Mouse (Mus musculus) limb, embryonic 15.5 days (tissue): ENCODE data around the gene Rasa3. TPM values are rescaled to one million over a fixed set of nuclear protein-coding genes. Genes with fewer than 3 reads are reported as not detected.

Source experiments
- ATAC-seq: fragments of 200-750 bp; cut with Nextera tagmentation; 2 replicates; pipeline ENCODE4 v1.8.0; 2017; ENCODE audit warnings: low read depth, moderate TSS enrichment; ENCODE audit not compliant: insufficient number of reproducible peaks, low FRiP score, low TSS enrichment
- H3K27ac ChIP-seq: fragments of 300-500 bp; sonication (generic); 2 replicates; pipeline ENCODE4 v1.5.1; 2015; ENCODE audit warnings: moderate library complexity, mild to moderate bottlenecking, inconsistent platforms
- H3K27me3 ChIP-seq: fragments of 300-500 bp; sonication (generic); 2 replicates; pipeline ENCODE4 v1.6.1; 2015; ENCODE audit warnings: inconsistent platforms
- H3K36me3 ChIP-seq: fragments of 300-500 bp; sonication (generic); 2 replicates; pipeline ENCODE4 v1.6.1; 2015; ENCODE audit warnings: inconsistent platforms
- H3K4me1 ChIP-seq: fragments of 300-500 bp; sonication (generic); 2 replicates; pipeline ENCODE4 v1.6.1; 2015; ENCODE audit warnings: inconsistent platforms
- H3K4me2 ChIP-seq: fragments of 300-500 bp; sonication (generic); 2 replicates; pipeline ENCODE4 v1.6.1; 2015; ENCODE audit warnings: mild to moderate bottlenecking, inconsistent platforms
- H3K4me3 ChIP-seq: fragments of 300-500 bp; sonication (generic); 2 replicates; pipeline ENCODE4 v1.5.1; 2015; ENCODE audit warnings: mild to moderate bottlenecking, inconsistent platforms
- H3K9ac ChIP-seq: fragments of 300-500 bp; sonication (generic); 2 replicates; pipeline ENCODE4 v1.6.1; 2015; ENCODE audit warnings: inconsistent platforms
- H3K9me3 ChIP-seq: fragments of 300-500 bp; sonication (generic); 2 replicates; pipeline ENCODE4 v1.6.1; 2016; ENCODE audit warnings: inconsistent platforms
- WGBS: fragments of 180-500 bp; shearing (Covaris S2); methylation state at CpG from one replicate; pipeline ENCODE4 v1.1.7; 2015; 5-methylcytosine and 5-hydroxymethylcytosine counted together
- polyA plus RNA-seq: library from polyadenylated mRNA; unstranded; fragments of >200 nt; fragmentation: Nextera tagmentation; extraction: Ambion mirVana; gene quantifications from 2 replicates; pipeline ENCODE4 v1.2.1, GENCODE M21; 2015

The Rasa3 gene
- polyA plus RNA-seq, 1 experiment from 2014 or later = 32.3 TPM

DNA sequence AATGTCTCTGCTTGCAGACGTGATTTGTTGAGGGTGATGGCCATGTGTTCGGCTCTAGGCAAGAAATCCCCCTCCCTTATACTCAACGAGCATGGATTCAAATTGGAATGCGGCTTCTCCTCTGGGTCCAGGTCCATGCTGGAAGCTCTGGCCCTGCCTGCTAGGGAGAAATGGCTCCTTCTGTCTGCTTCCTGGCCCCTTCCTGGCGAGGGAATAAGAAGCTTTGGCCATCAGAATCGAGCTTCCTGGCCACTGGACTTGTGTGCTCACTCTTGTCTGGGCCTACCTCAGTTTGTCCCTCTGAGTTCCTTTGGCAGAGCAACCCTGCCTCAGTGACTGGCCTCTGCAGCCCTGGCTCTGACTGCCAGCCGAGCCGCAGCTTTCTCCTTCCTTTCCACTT lies 19.8 kb upstream of the Rasa3 start:
- H3K4me2 ChIP-seq = no peak overlapping the region
- 0 out of 2 replicates have a peak, but pooled peaks cover 3% of the 10 kb centered on the region for H3K27me3 ChIP-seq
- H3K36me3 ChIP-seq = no peaks in the 10 kb centered on the region
- H3K27ac ChIP-seq = no peak overlapping the region
- H3K9ac ChIP-seq = no peak overlapping the region
- no peaks in the 10 kb centered on the region for H3K4me1 ChIP-seq
- no peak for ATAC-seq
- WGBS = 67% methylated on average over 8 of the region's 8 CpGs
- no peak overlapping the region for H3K4me3 ChIP-seq
- no peaks in the 10 kb centered on the region for H3K9me3 ChIP-seq

DNA sequence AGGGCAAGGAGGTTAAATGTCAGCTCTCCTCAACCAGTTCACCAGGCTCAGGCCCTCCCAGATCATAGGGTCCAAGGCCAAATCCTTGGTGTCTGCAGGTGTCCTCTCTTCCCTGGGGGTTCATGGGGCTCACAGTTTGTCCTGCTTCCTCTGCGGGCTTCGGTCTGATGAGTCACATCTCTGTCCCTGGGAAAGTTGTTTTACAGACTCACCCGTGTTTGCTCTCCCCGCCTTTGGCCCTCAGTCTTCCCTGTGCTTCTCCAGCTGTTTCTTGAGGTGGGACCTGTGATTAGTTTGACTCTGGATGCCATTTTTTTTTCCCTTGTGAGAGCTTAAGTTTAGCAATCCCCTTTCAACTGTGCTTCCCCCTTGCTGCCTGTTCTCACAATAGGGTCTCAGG lies 18.8 kb upstream of the Rasa3 start:
- no peaks in the 10 kb centered on the region for H3K4me1 ChIP-seq
- H3K36me3 ChIP-seq = no peaks in the 10 kb centered on the region
- H3K4me2 ChIP-seq = no peak overlapping the region
- no peaks in the 10 kb centered on the region for H3K9me3 ChIP-seq
- no peak overlapping the region for H3K9ac ChIP-seq
- H3K27ac ChIP-seq = no peak overlapping the region
- H3K4me3 ChIP-seq = no peak overlapping the region
- H3K27me3 ChIP-seq = 0 out of 2 replicates have a peak, but pooled peaks cover 3% of the 10 kb centered on the region
- WGBS = 75% methylated on average over 4 of the region's 4 CpGs
- ATAC-seq = no peak

DNA sequence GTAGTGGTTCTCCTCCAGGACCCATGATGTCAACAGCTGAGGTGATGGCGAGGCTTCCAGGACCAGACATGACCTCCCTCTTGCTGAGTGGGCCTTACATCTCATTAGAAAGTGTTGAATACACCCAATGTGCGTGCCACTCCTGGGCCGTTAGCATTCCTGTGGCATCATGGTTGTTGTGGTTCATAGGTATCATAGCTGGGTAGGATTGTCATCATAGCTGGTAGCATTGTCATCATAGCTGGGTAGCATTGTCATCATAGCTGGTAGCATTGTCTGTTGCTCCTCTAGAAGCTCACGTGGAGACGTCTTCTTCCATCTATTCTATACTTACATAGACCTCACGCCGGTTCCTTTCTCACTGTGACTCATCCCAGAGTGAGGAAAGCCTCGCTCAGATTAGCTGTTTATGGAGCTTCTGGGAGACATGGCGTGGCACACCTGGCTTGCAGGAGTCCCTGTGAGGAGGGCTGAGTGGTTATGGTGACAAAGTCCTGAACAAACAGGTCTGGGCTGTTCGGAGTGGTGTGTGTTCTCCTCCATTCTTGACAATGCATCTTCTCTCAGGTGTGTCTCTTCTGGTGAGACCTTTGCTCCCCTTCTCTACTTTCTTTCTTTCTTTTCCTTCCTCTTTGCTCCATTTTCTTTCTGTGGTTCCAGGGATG lies 17.9 kb upstream of the Rasa3 start:
- 85% methylated on average over 10 of the region's 10 CpGs for WGBS
- Histone ChIP-seq H3K4me1 (no peaks in the 10 kb centered on the region), H3K4me3 (no peak overlapping the region), H3K27ac (no peak overlapping the region; the same call in 1 of the 2 replicates), H3K9ac (no peak overlapping the region), H3K4me2 (no peak overlapping the region), H3K9me3 (no peaks in the 10 kb centered on the region), H3K27me3 (0 out of 2 replicates have a peak, but pooled peaks cover 3% of the 10 kb centered on the region), H3K36me3 (no peaks in the 10 kb centered on the region)
- no peak for ATAC-seq

DNA sequence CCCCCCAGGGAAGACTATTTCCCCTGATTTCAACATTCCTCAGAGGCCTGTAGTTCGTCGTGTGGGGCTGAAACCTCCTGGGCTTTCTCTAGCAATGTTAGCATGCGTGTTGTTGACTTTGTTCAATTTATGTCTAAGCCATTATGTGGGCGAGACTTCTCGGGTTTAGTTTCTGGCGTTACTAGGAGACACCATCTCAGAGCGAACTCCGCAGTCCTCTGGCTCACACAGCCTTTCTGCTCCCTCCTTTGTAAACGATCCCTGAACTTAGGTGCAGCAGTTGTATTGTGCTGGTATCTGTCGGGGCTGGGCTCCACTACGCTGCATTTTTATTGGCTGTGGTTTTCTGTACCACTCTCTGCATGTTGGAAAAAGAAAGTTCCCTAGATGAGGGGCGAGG lies 17.3 kb upstream of the Rasa3 start:
- ATAC-seq = no peak
- Histone ChIP-seq H3K4me2 (no peak overlapping the region), H3K4me3 (no peak overlapping the region), H3K36me3 (no peaks in the 10 kb centered on the region), H3K9me3 (no peaks in the 10 kb centered on the region), H3K27me3 (0 out of 2 replicates have a peak, but pooled peaks cover 3% of the 10 kb centered on the region), H3K4me1 (no peaks in the 10 kb centered on the region), H3K9ac (no peak overlapping the region), H3K27ac (no peak overlapping the region)
- WGBS = 51% methylated on average over 12 of the region's 12 CpGs

DNA sequence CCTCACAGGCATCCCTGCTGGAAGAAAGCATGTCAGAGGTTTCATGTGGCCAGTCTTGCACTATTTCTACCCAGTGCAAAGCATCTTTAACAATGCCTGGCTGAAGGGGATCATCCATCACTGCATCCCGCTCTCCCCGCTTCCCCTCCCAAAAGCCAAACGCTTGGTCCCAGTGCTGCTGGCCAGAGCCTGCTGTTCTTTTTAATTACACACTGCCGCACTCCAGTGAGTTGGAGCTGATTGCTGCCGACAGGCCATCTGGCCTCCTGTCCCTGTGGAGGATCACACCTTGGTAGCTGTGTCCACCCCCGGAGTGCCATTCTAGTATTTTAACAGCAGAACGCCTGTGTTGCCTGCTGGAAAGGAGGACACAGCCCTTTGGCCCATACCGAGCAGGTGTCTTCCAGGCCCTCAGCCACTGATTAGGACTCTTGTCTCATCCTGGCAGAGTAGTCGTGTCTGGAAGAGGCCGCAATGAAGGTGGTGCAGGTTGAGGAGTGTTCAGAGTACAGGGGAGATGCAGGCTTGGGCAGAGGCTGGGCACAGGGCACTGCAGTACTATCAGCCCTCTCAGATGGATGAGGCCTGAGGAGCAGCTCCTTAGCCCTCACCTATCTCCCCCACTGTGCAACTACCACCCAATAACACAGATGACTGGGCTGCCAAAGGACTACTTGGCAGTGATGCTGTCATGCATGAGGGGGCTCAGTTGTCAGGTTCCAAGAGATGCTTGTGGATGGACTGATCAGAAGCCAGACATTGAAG lies 15.1 kb upstream of the Rasa3 start:
- Histone ChIP-seq H3K27me3 (0 out of 2 replicates have a peak, but pooled peaks cover 3% of the 10 kb centered on the region), H3K4me1 (peaks cover 4% of the 10 kb centered on the region; the same call in 1 of the 2 replicates), H3K9me3 (no peaks in the 10 kb centered on the region), H3K4me2 (no peak overlapping the region), H3K27ac (no peak overlapping the region), H3K4me3 (no peak overlapping the region), H3K9ac (no peak overlapping the region), H3K36me3 (no peaks in the 10 kb centered on the region)
- WGBS = 52% methylated on average over 10 of the region's 10 CpGs
- ATAC-seq = no peak

DNA sequence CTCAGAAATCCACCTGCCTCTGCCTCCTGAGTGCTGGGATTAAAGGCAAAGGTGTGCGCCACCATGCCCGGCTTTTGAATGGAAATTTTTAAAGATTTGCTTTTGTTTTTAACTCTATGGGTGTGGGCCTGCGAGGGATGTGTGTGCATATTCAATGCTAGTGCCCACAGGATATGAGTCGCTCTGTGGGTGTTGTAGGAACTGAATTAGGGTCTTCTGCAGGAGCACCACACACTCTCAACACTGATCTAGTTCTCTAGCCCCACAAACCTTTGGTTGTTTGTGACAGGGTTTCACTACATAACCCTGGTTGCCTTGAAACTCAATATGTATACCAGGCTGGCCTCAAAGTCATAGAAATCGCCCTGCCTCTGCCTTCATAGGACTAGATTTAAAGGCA lies 11.9 kb upstream of the Rasa3 start:
- Histone ChIP-seq H3K9ac (no peak overlapping the region), H3K27me3 (0 out of 2 replicates have a peak, but pooled peaks cover 3% of the 10 kb centered on the region), H3K9me3 (no peaks in the 10 kb centered on the region), H3K27ac (no peak overlapping the region), H3K36me3 (no peaks in the 10 kb centered on the region), H3K4me2 (no peak overlapping the region), H3K4me1 (peaks cover 10% of the 10 kb centered on the region), H3K4me3 (no peak overlapping the region)
- no peak for ATAC-seq
- 89% methylated on average over 5 of the region's 5 CpGs for WGBS

DNA sequence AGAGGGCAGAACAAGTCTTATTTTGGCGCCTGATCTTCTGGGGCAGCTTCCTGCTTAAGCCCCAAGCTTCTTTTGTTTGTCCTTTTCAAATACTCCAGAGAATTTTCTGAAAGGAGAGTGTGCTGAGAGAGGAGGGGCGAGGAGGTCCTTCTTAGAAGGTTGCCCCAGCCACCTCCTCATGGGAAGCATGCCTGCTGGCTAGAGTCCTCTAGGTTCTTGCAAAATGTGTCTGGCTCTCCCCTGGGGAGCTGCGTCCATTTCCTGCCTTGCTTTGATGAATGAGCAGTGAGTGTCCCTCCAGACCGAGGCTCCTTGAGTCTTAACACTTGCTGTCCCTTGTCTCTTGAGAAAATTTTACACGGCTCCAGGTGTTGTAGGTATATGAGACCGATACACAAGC lies 11.1 kb upstream of the Rasa3 start:
- 55% methylated on average over 6 of the region's 6 CpGs for WGBS
- Histone ChIP-seq H3K4me2 (no peak overlapping the region), H3K27me3 (0 out of 2 replicates have a peak, but pooled peaks cover 3% of the 10 kb centered on the region), H3K9me3 (no peaks in the 10 kb centered on the region), H3K36me3 (no peaks in the 10 kb centered on the region), H3K27ac (no peak overlapping the region), H3K4me3 (no peak overlapping the region), H3K4me1 (peaks cover 17% of the 10 kb centered on the region), H3K9ac (no peak overlapping the region)
- no peak for ATAC-seq

DNA sequence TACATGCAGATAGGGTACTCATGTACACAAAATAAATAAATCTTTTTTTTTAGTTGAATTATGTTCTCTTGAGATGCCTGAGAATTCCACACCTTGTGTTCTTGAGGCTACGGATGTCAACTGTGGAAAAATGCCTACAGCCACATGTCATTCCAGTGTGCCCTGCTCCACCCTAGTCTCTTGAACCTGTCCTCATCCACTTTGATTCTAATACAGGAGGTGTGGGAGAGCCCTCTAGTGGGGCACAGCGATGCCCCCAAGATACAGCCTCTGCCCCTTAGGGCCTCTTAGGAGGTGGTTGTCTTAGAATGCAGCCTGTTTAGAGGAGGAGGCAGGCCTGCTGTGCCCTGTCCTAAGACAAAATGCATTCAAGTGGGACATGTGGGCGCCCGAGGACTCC lies 10.5 kb upstream of the Rasa3 start:
- H3K4me2 ChIP-seq = no peak overlapping the region
- H3K4me3 ChIP-seq = no peak overlapping the region
- no peak for ATAC-seq
- H3K27me3 ChIP-seq = 0 out of 2 replicates have a peak, but pooled peaks cover 3% of the 10 kb centered on the region
- no peaks in the 10 kb centered on the region for H3K36me3 ChIP-seq
- peaks cover 18% of the 10 kb centered on the region for H3K4me1 ChIP-seq
- 87% methylated on average over 4 of the region's 4 CpGs for WGBS
- no peaks in the 10 kb centered on the region for H3K9me3 ChIP-seq
- no peak overlapping the region for H3K27ac ChIP-seq
- H3K9ac ChIP-seq = no peak overlapping the region

DNA sequence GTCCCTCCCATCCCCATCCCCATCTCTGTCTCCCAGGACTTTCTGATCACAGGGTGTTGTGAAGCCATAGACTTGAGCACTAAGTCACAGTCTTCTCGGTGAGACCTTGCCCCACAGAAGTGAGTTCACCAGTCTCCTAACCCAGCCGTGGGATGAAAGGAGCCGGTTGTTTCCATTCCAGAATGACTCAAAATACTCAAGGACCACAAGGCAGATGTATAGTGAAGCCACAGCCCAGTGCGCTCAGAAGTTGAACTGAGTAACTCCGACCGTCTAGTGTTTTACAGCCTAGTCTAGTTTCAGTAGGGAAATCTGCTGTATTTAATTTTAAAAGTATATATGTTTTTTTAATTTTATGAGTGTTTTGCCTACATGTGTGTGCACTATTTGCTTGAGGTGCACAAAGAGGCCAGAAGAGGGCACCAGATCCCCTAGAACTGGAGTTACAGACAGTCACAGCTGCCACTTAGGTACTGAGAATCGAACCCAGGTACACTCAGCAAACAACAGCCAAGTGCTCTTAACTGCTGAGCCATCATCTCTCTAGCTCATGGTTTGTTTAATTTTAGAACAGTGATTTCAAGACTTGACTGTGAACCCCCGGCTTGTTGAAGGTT lies 9.8 kb upstream of the Rasa3 start:
- no peak overlapping the region for H3K9ac ChIP-seq
- no peaks in the 10 kb centered on the region for H3K9me3 ChIP-seq
- no peaks in the 10 kb centered on the region for H3K27me3 ChIP-seq
- WGBS = 77% methylated on average over 8 of the region's 8 CpGs
- H3K27ac ChIP-seq = no peak overlapping the region
- H3K36me3 ChIP-seq = no peaks in the 10 kb centered on the region
- no peak for ATAC-seq
- H3K4me1 ChIP-seq = peaks cover 18% of the 10 kb centered on the region
- H3K4me3 ChIP-seq = no peak overlapping the region
- no peak overlapping the region for H3K4me2 ChIP-seq

DNA sequence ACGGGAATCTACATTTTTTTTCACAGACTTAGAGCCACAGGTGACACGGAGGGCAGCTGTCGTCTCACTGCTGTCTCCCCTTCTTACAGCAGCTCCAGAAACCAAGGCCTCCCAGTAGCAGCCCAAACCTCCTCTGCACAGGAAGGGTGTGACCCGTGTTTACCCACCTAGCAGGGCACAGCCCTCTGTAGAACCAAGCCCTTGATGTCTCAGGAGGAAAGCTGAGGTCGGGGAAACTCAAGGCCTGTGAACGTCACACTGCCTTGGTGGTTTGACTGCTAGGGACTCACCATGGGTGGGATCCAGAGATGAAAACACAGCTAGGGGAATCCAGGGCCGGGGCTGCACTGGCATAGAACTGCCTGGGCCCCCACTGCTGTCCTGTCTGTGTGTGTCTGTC lies 9.0 kb upstream of the Rasa3 start:
- H3K4me2 ChIP-seq = no peak overlapping the region
- H3K4me3 ChIP-seq = no peak overlapping the region
- no peaks in the 10 kb centered on the region for H3K9me3 ChIP-seq
- H3K4me1 ChIP-seq = peaks cover 18% of the 10 kb centered on the region
- no peaks in the 10 kb centered on the region for H3K27me3 ChIP-seq
- no peak overlapping the region for H3K27ac ChIP-seq
- no peaks in the 10 kb centered on the region for H3K36me3 ChIP-seq
- 71% methylated on average over 7 of the region's 7 CpGs for WGBS
- H3K9ac ChIP-seq = no peak overlapping the region
- no peak for ATAC-seq

DNA sequence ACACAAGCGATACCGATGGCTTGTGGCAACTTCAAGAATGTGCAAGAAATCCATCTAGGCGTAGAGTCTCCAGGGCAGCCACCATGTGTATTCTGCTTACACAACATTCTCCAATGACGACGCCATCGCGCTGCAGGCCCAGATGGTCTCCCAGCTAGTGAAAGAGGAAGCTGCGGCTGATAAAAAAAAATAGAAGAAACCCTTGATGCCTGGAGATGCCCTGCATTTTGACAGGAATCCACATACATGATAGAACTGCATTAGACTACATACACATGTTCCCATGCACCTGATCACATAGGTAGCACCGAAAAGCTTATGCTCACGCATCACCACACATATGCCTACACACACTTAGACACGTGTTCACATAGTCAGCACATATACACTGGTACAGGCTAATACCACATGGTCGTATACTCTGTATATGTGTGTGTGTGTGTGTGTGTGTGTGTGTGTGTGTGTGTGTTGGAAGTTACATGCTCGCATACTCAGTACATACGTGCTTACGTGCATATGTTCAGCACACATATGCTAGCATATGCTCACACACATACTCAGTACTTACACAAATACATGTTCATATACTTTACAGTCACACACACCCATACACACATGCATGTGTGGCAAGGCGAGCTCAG lies 8.4 kb upstream of the Rasa3 start:
- ATAC-seq = no peak
- no peaks in the 10 kb centered on the region for H3K9me3 ChIP-seq
- no peak overlapping the region for H3K27ac ChIP-seq
- H3K27me3 ChIP-seq = no peaks in the 10 kb centered on the region
- WGBS = 87% methylated on average over 16 of the region's 16 CpGs
- H3K4me1 ChIP-seq = peaks cover 18% of the 10 kb centered on the region
- no peak overlapping the region for H3K4me3 ChIP-seq
- no peak overlapping the region for H3K9ac ChIP-seq
- no peaks in the 10 kb centered on the region for H3K36me3 ChIP-seq
- no peak overlapping the region for H3K4me2 ChIP-seq

DNA sequence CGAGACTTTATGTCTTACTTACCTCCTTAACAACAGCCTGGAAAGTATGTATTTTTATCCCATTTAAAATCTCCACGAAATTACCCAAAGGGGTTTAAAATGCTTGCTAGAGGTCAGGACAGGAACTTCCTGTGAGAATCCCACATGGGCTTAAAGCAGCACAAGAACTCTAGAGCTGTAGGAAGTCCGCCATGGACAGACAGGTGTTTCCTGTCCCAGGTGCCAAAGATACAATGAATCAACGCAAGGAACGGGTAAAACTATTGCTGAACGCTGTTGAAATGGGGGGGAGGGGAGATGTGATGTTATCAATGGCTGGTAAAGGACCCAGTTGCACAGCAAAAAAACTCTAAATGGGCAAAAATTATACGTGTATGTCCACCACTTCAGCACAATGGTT lies 6.7 kb upstream of the Rasa3 start:
- H3K4me2 ChIP-seq = no peak overlapping the region
- H3K27ac ChIP-seq = no peak overlapping the region
- H3K27me3 ChIP-seq = peaks cover 9% of the 10 kb centered on the region
- no peak overlapping the region for H3K9ac ChIP-seq
- ATAC-seq = no peak
- H3K4me1 ChIP-seq = peaks cover 18% of the 10 kb centered on the region
- H3K9me3 ChIP-seq = no peaks in the 10 kb centered on the region
- no peaks in the 10 kb centered on the region for H3K36me3 ChIP-seq
- H3K4me3 ChIP-seq = no peak overlapping the region
- 18% methylated on average over 7 of the region's 7 CpGs for WGBS
